Mouse (Mus musculus): ENCODE measurements around the gene Kpna2.

GRCm38 (mm10) chr11:107014597-107015309 lies 15.4 kb upstream of the Kpna2 start:
- TF ChIP-seq GATA1 (IDR thresholded peaks at IDR 0.05; ENCODE audit: borderline replicate concordance, low read length) (no peak), FLI1 (IDR thresholded peaks at IDR 0.05; ENCODE audit: low read length) (no peak)

Data from megakaryocyte, embryonic 14.5 days (primary cell).